Mouse (Mus musculus): ENCODE measurements around the gene Rbfox2. TPM values are rescaled to one million over a fixed set of nuclear protein-coding genes. Genes with fewer than 3 reads are reported as not detected.

The Rbfox2 gene
- total and polyA plus RNA-seq, 3 experiments: 0.89 TPM; not detected in 2

DNA sequence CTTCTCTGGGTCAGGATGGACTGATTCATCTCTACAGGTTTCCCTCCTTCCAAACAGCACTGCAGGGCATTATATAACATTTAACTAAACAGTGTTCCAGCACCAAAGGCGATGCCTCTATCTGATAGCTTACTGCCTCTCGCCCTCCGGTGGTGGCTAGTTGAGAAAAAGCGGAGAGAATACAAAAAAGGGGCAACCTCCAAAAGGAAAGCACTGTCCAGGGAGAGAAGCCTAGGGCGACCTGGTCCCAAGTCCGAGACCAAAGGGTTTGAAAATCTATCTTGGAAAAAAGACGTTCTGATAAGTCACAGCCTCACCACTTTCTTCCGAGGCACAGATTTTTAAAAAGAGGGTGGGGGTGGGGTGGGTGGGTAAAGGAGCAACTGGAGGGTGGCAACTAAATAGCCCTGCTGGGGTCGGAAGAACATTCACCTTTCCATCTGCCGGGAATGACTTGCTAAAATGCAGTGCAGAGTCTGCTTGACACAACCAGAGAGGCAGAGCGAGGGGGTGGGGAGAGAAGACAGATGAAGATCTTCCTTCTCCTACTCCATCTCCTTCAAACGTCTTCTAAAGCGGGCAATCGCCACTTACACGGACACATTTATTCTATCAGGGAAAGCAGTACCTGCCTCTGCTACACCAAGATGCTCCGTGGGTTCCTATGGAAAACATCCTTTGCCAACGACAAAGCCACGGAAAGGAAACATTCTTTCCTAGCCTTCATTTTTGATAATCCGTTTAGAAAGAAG, 154.3 kb downstream of the Rbfox2 start:
- Histone ChIP-seq H3K27me3 (replicated peaks) (peaks cover 85% of the 10 kb centered on the region), H3K9me3 (replicated peaks; ENCODE audit: low read length) (no peaks in the 10 kb centered on the region), H3K9ac (ENCODE audit: insufficient read depth, low read depth) (no peak overlapping the region), H3K4me1 (ENCODE audit: control insufficient read depth in 1 of 2, insufficient read depth in 2 of 2) (peaks cover 0 to 2% of the 10 kb centered on the region in 2 experiments; a peak in 1 of 4 replicates), H3K4me3 (replicated peaks in 1 of 3; ENCODE audit: low read depth in 2 of 3, low read length in 2 of 3, poor library complexity in 1 of 3) (no peak overlapping the region), H3K79me2 (replicated peaks; ENCODE audit: control insufficient read depth, extremely low read depth, insufficient read depth, poor library complexity, severe bottlenecking) (no peaks in the 10 kb centered on the region), H3K27ac (ENCODE audit: insufficient read depth, low read depth) (no peak overlapping the region), H3K36me3 (replicated peaks in 1 of 2; ENCODE audit: control insufficient read depth in 1 of 2, insufficient read depth in 1 of 2, low read length in 1 of 2) (no peaks in the 10 kb centered on the region), H3K4me2 (ENCODE audit: insufficient read depth, low read depth, poor library complexity, severe bottlenecking) (no peak overlapping the region)
- dilution Hi-C loops (cut with MboI; ENCODE audit: extremely low pct_ligation_motif_present, extremely low pct_unique_long_range_greater_than_20kb, low sequenced_read_pairs): no loop called here
- in situ Hi-C loops (cut with MboI; ENCODE audit: low pct_ligation_motif_present, low pct_unique_long_range_greater_than_20kb, low sequenced_read_pairs): no loop called here
- DNase-seq (ENCODE audit: extremely low read depth): no peak
- TF ChIP-seq JUND (conservative IDR thresholded peaks at IDR 0.05; ENCODE audit: low read depth, low read length) (no peak), CTCF (conservative IDR thresholded peaks at IDR 0.05 in 1 of 2, IDR thresholded peaks at IDR 0.05 in 1 of 2; ENCODE audit: low read depth in 2 of 2, low read length in 2 of 2) (peak in 1 of 2 experiments; percentile 30; a peak in 1 of 4 replicates)

DNA sequence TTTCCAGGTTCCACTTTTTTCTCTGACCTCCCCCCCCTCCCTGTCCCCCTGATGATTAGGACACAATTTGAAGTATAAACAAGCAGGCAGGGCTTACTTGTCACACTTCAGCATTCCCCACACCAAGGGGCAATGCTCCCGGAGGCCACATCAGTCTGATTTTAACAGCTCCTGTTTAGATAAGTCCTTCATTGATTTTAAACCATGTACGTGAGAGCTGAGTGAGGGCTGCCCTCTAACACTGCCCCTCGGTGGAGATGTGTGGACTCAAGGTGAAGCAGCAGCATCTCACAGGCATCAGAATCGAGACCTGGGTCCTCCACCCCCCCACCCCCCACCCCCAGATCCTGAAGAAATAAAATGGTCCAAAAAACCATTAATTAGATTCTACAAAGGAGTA, 155.0 kb downstream of the Rbfox2 start:
- no peaks in the 10 kb centered on the region for H3K79me2 ChIP-seq (replicated peaks; ENCODE audit: control insufficient read depth, extremely low read depth, insufficient read depth, poor library complexity, severe bottlenecking)
- in situ Hi-C loops (cut with MboI; ENCODE audit: low pct_ligation_motif_present, low pct_unique_long_range_greater_than_20kb, low sequenced_read_pairs): no loop called here
- H3K4me1 ChIP-seq (ENCODE audit: control insufficient read depth in 1 of 2, insufficient read depth in 2 of 2): peaks cover 0 to 2% of the 10 kb centered on the region in 2 experiments; a peak in 1 of 4 replicates
- H3K4me2 ChIP-seq (ENCODE audit: insufficient read depth, low read depth, poor library complexity, severe bottlenecking): no peak overlapping the region
- peaks cover 84% of the 10 kb centered on the region for H3K27me3 ChIP-seq (replicated peaks)
- no peaks in the 10 kb centered on the region for H3K36me3 ChIP-seq (replicated peaks in 1 of 2; ENCODE audit: control insufficient read depth in 1 of 2, insufficient read depth in 1 of 2, low read length in 1 of 2)
- H3K4me3 ChIP-seq (replicated peaks in 1 of 3; ENCODE audit: low read depth in 2 of 3, low read length in 2 of 3, poor library complexity in 1 of 3): no peak overlapping the region
- no peak overlapping the region for H3K27ac ChIP-seq (ENCODE audit: insufficient read depth, low read depth)
- no peak for DNase-seq (ENCODE audit: extremely low read depth)
- TF ChIP-seq ETS1 (conservative IDR thresholded peaks at IDR 0.05; ENCODE audit: low read depth, low read length) (no peak), TBP (conservative IDR thresholded peaks at IDR 0.05; ENCODE audit: low read depth, low read length) (no peak), ELF1 (IDR thresholded peaks at IDR 0.05; ENCODE audit: low read depth, low read length) (no peak), GABPA (IDR thresholded peaks at IDR 0.05; ENCODE audit: insufficient replicate concordance, low read depth, low read length) (no peak), ZMIZ1 (IDR thresholded peaks at IDR 0.05; ENCODE audit: low read depth, low read length) (no peak), JUN (IDR thresholded peaks at IDR 0.05; ENCODE audit: insufficient read depth, low read depth, low read length) (no peak), MAZ (IDR thresholded peaks at IDR 0.05; ENCODE audit: low read depth, low read length) (no peak), MAX (IDR thresholded peaks at IDR 0.05; ENCODE audit: low read length) (no peak), ZNF384 (IDR thresholded peaks at IDR 0.05; ENCODE audit: low read depth, low read length) (no peak), NELFE (IDR thresholded peaks at IDR 0.05; ENCODE audit: low read depth, low read length) (no peak), MYC (IDR thresholded peaks at IDR 0.05; ENCODE audit: low read depth, low read length) (no peak), CTCF (conservative IDR thresholded peaks at IDR 0.05 in 1 of 2, IDR thresholded peaks at IDR 0.05 in 1 of 2; ENCODE audit: low read depth in 2 of 2, low read length in 2 of 2) (no peak), NRF1 (IDR thresholded peaks at IDR 0.05; ENCODE audit: low read depth, low read length) (no peak)
- H3K9me3 ChIP-seq (replicated peaks; ENCODE audit: low read length): no peaks in the 10 kb centered on the region
- H3K9ac ChIP-seq (ENCODE audit: insufficient read depth, low read depth): no peak overlapping the region
- dilution Hi-C loops (cut with MboI; ENCODE audit: extremely low pct_ligation_motif_present, extremely low pct_unique_long_range_greater_than_20kb, low sequenced_read_pairs): no loop called here
